Mouse (Mus musculus) liver, embryonic 13.5 days (tissue): ENCODE measurements around the gene Klhdc8b. TPM values are rescaled to one million over a fixed set of nuclear protein-coding genes. Genes with fewer than 3 reads are reported as not detected.

Source experiments
- ATAC-seq: fragments of 200-750 bp; cut with Nextera tagmentation; 2 replicates; pipeline ENCODE4 v1.8.0; 2017; ENCODE audit warnings: low read depth, mild to moderate bottlenecking, moderate number of reproducible peaks, moderate library complexity
- DNase-seq: peaks from one replicate; pipeline ENCODE4 v3.0.0; 2022
- H3K27ac ChIP-seq: fragments of 300-500 bp; sonication (generic); 2 replicates; pipeline ENCODE4 v1.5.1; 2015; ENCODE audit warnings: moderate library complexity, mild to moderate bottlenecking, inconsistent platforms
- H3K27me3 ChIP-seq: fragments of 300-500 bp; sonication (generic); 2 replicates; pipeline ENCODE4 v1.6.1; 2015; ENCODE audit warnings: mild to moderate bottlenecking, inconsistent platforms
- H3K36me3 ChIP-seq: fragments of 300-500 bp; sonication (generic); 2 replicates; pipeline ENCODE4 v1.6.1; 2015; ENCODE audit warnings: mild to moderate bottlenecking, inconsistent platforms
- H3K4me1 ChIP-seq: fragments of 300-500 bp; sonication (generic); replicated peaks from 2 replicates; pipeline ENCODE4 v1.6.1; 2015; ENCODE audit warnings: inconsistent platforms
- H3K4me2 ChIP-seq: fragments of 300-500 bp; sonication (generic); 2 replicates; pipeline ENCODE4 v1.6.1; 2015; ENCODE audit warnings: inconsistent platforms, mild to moderate bottlenecking, moderate library complexity
- H3K4me3 ChIP-seq: fragments of 300-500 bp; sonication (generic); replicated peaks from 2 replicates; pipeline ENCODE4 v1.5.1; 2015; ENCODE audit warnings: mild to moderate bottlenecking, inconsistent platforms
- H3K9ac ChIP-seq: fragments of 300-500 bp; sonication (generic); 2 replicates; pipeline ENCODE4 v1.6.1; 2015; ENCODE audit warnings: mild to moderate bottlenecking, inconsistent platforms
- H3K9me3 ChIP-seq: fragments of 300-500 bp; sonication (generic); replicated peaks from 2 replicates; pipeline ENCODE4 v1.6.1; 2016; ENCODE audit warnings: inconsistent platforms
- WGBS: fragments of 180-500 bp; shearing (Covaris S2); methylation state at CpG from one replicate; pipeline ENCODE4 v1.1.7; 2015; ENCODE audit not compliant: insufficient replicate concordance; 5-methylcytosine and 5-hydroxymethylcytosine counted together
- polyA plus RNA-seq: library from polyadenylated mRNA; unstranded; fragments of >200 nt; fragmentation: Nextera tagmentation; extraction: Ambion mirVana; gene quantifications from 2 replicates; pipeline ENCODE4 v1.2.1, GENCODE M21; 2015

Klhdc8b gene
- polyA plus RNA-seq, 1 experiment from 2014 or later, result 12.3 TPM

GRCm38 (mm10) chr9:108490559-108491285 is 29.3 kb upstream of the Klhdc8b start, which contains the start of gene Usp19:
TSS of gene Usp19 (plus strand) at chr9:108490602.
- Histone ChIP-seq H3K9me3 (no peaks in the 10 kb centered on the region), H3K4me3 (peak within 1 kb of the TSS; percentile 98), H3K9ac (peak within 1 kb of the TSS; percentile 95), H3K36me3 (peaks cover 52% of the 10 kb centered on the region), H3K27ac (peak within 1 kb of the TSS; percentile 96), H3K4me1 (peaks cover 27% of the 10 kb centered on the region), H3K27me3 (no peaks in the 10 kb centered on the region), H3K4me2 (peak within 1 kb of the TSS; percentile 93)
- DNase-seq, result peak; percentile 89
- ATAC-seq, result peak; percentile 92
- under 1% methylated on average over 69 of the region's 69 CpGs for WGBS

DNA sequence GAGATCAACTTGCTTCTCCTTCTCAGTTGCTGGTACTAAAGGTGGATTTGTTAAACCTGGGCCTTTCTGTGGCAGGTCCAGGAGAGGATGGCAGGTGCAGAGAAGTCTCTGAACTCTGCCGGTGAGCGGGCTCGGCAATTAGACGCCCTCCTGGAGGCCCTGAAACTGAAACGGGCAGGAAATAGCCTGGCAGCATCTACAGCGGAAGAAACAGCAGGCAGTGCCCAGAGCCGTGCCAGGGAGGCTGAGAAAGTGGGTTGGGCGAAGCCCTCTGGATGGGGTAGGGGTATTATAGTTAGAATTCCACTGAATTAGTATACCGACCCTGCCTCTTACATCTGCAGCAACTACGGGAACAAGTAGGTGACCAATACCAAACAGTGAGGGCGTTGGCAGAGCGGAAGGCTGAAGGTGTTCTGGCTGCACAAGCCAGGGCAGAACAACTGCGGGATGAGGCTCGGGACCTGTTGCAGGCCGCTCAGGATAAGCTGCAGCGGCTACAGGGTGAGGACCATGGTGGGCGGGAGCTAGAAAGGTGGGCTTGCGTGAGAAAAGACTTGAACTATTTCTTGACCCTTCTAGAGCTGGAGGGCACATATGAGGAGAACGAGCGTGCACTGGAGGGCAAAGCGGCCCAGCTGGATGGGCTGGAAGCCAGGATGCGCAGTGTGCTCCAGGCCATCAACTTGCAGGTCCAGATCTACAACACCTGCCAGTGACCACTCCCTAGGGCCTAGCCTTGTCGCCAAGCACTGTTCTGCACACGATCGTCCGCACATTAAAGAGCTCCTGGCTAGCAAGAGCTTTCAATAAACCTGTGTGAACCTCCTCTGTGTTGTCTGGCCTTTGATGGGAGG is 28.5 kb upstream of the Klhdc8b start:
- Histone ChIP-seq H3K4me2 (peak overlapping the region; percentile 93), H3K9me3 (no peaks in the 10 kb centered on the region), H3K9ac (peak overlapping the region; percentile 95), H3K27me3 (no peaks in the 10 kb centered on the region), H3K4me3 (peak overlapping the region; percentile 98), H3K36me3 (peaks cover 44% of the 10 kb centered on the region), H3K4me1 (peaks cover 27% of the 10 kb centered on the region), H3K27ac (peak overlapping the region; percentile 96)
- 69% methylated on average over 26 of the region's 26 CpGs for WGBS
- DNase-seq (no peak), ATAC-seq (no peak)

GRCm38 (mm10) chr9:108489215-108489614 is 27.8 kb upstream of the Klhdc8b start:
- WGBS, result 93% methylated on average over 20 of the region's 20 CpGs
- H3K27ac ChIP-seq, result peak overlapping the region; percentile 96

GRCm38 (mm10) chr9:108488403-108488802 is 27.0 kb upstream of the Klhdc8b start:
- WGBS, result 86% methylated on average over 17 of the region's 17 CpGs
- ATAC-seq, result no peak
- no peaks in the 10 kb centered on the region for H3K27me3 ChIP-seq
- no peak for DNase-seq
- peaks cover 27% of the 10 kb centered on the region for H3K4me1 ChIP-seq
- H3K27ac ChIP-seq, result no peak overlapping the region
- no peak overlapping the region for H3K4me2 ChIP-seq
- H3K9ac ChIP-seq, result no peak overlapping the region
- H3K36me3 ChIP-seq, result peaks cover 29% of the 10 kb centered on the region
- H3K9me3 ChIP-seq, result no peaks in the 10 kb centered on the region
- H3K4me3 ChIP-seq, result no peak overlapping the region

More at GRCm38 (mm10) chr9:108489215-108489614, 27.8 kb upstream of the Klhdc8b start:
- Histone ChIP-seq H3K9ac (no peak overlapping the region), H3K36me3 (peaks cover 37% of the 10 kb centered on the region), H3K4me3 (no peak overlapping the region), H3K27me3 (no peaks in the 10 kb centered on the region), H3K4me2 (no peak overlapping the region), H3K9me3 (no peaks in the 10 kb centered on the region), H3K4me1 (peaks cover 27% of the 10 kb centered on the region)
- no peak for ATAC-seq
- no peak for DNase-seq

DNA sequence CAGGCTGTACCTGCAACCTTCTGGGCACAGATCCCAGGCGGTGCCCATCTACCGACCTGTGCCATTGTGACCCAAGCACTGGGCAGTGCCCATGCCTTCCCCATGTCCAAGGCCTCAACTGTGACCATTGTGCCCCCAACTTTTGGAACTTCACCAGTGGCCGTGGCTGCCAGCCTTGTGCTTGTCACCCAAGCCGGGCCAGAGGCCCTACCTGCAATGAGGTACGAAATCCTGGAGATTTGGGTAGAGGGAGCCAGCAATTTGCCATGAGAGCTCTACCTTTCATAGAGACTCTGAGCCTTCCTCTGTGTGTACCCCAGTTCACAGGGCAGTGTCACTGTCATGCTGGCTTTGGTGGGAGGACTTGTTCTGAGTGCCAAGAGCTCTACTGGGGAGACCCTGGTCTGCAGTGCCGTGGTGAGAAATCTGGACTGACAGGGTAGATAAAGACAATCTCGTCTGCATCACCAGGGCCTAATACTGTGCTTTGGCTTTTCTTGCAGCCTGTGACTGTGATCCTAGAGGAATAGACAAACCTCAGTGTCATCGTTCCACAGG is 25.7 kb upstream of the Klhdc8b start:
- no peak overlapping the region for H3K27ac ChIP-seq
- ATAC-seq (no peak), DNase-seq (no peak)
- H3K36me3 ChIP-seq, result peaks cover 17% of the 10 kb centered on the region
- no peak overlapping the region for H3K4me2 ChIP-seq
- no peaks in the 10 kb centered on the region for H3K9me3 ChIP-seq
- no peaks in the 10 kb centered on the region for H3K27me3 ChIP-seq
- no peak overlapping the region for H3K9ac ChIP-seq
- H3K4me3 ChIP-seq, result no peak overlapping the region
- peaks cover 17% of the 10 kb centered on the region for H3K4me1 ChIP-seq
- 72% methylated on average over 8 of the region's 8 CpGs for whole genome bisulfite sequencing

GRCm38 (mm10) chr9:108485301-108485875 is 24.0 kb upstream of the Klhdc8b start:
- Histone ChIP-seq H3K9ac (no peak overlapping the region), H3K27ac (no peak overlapping the region), H3K4me3 (no peak overlapping the region), H3K27me3 (no peaks in the 10 kb centered on the region), H3K4me1 (peaks cover 10% of the 10 kb centered on the region), H3K36me3 (peaks cover 17% of the 10 kb centered on the region), H3K9me3 (no peaks in the 10 kb centered on the region), H3K4me2 (no peak overlapping the region)
- WGBS, result 79% methylated on average over 19 of the region's 19 CpGs
- ATAC-seq (no peak), DNase-seq (no peak)

DNA sequence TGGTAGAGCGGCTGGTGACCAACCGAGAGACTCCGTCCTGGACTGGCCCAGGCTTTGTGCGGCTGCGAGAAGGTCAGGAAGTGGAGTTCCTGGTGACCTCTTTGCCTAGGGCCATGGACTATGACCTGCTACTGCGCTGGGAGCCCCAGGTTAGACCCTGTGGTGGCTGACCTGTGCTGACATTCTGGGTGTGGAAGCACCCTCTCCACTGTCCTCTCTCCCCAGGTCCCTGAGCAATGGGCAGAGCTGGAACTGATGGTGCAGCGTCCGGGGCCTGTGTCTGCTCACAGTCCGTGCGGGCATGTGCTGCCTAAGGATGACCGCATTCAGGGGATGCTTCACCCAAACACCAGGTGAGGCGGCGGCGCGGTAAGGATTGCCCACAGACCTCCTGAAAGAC is 22.6 kb upstream of the Klhdc8b start:
- peaks cover 15% of the 10 kb centered on the region for H3K4me1 ChIP-seq
- no peak overlapping the region for H3K4me2 ChIP-seq
- no peak overlapping the region for H3K4me3 ChIP-seq
- WGBS, result 77% methylated on average over 15 of the region's 15 CpGs
- H3K27ac ChIP-seq, result no peak overlapping the region
- no peak overlapping the region for H3K9ac ChIP-seq
- H3K9me3 ChIP-seq, result no peaks in the 10 kb centered on the region
- ATAC-seq (no peak), DNase-seq (no peak)
- H3K27me3 ChIP-seq, result peaks cover 4% of the 10 kb centered on the region; the same call in 1 of the 2 replicates
- H3K36me3 ChIP-seq, result peaks cover 17% of the 10 kb centered on the region

DNA sequence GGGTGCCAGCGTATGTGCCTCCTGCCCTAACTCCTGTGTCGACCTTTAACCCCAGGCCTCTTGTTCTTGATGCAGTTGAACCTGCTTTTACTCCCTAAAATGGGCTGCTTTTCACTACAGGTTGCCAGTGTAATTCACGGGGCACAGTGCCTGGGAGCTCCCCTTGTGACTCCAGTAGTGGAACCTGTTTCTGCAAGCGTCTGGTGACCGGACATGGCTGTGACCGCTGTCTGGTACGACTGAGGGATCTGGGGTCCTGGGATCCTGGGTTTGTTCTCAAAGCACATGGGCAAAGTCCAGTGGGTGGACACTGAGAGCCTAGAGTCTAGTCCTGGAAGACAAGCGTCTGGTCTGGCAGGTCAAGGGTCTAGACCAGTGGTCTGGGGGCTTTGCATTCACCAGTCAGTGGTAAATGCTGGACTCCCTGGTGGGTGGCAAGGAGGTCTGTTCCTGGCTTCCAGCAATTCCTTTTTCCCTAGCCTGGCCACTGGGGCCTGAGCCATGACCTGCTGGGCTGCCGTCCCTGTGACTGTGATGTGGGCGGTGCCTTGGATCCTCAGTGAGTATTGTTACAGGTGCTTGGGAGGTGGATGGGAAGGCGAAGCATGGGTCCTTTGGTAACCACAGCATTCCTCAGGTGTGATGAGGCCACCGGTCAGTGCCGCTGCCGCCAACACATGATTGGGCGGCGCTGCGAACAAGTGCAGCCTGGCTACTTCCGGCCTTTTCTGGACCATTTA is 21.8 kb upstream of the Klhdc8b start:
- no peak overlapping the region for H3K27ac ChIP-seq
- no peak overlapping the region for H3K4me2 ChIP-seq
- peaks cover 21% of the 10 kb centered on the region for H3K4me1 ChIP-seq
- H3K36me3 ChIP-seq, result peaks cover 11% of the 10 kb centered on the region
- peaks cover 8% of the 10 kb centered on the region; the same call in 1 of the 2 replicates for H3K27me3 ChIP-seq
- no peak for DNase-seq
- no peaks in the 10 kb centered on the region for H3K9me3 ChIP-seq
- ATAC-seq, result no peak
- no peak overlapping the region for H3K4me3 ChIP-seq
- no peak overlapping the region for H3K9ac ChIP-seq
- WGBS, result 80% methylated on average over 18 of the region's 18 CpGs

DNA sequence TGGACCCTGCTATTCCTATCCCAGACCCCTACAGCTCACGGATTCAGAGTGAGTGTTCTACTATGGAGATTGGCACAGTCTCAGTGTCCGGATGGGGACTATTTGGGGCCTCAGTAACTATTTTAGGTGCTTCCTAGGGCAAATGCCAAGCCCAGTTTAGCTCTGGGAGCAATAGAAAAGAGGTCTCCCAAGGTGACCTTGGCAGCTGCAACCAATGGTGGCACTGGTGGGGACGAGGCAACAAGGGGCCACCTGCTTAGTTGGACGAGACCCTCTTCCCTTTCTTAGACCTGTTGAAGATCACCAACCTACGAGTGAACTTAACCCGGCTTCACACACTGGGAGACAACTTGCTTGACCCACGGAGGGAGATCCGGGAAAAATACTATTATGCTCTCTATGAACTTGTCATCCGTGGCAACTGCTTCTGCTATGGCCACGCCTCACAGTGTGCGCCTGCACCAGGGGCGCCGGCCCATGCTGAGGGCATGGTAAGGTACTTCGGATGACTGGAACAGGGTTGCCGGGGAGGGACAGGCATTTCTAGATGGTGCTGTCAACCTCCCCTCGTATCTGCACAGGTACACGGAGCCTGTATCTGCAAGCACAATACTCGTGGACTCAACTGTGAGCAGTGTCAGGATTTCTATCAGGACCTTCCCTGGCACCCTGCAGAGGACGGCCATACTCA is 20.3 kb upstream of the Klhdc8b start:
- H3K36me3 ChIP-seq, result peaks cover 3% of the 10 kb centered on the region; the same call in 1 of the 2 replicates
- no peaks in the 10 kb centered on the region for H3K9me3 ChIP-seq
- ATAC-seq (no peak), DNase-seq (no peak)
- peaks cover 21% of the 10 kb centered on the region for H3K4me1 ChIP-seq
- H3K9ac ChIP-seq, result no peak overlapping the region
- WGBS, result 76% methylated on average over 19 of the region's 19 CpGs
- no peak overlapping the region for H3K4me2 ChIP-seq
- no peak overlapping the region for H3K27ac ChIP-seq
- no peak overlapping the region for H3K4me3 ChIP-seq
- peaks cover 8% of the 10 kb centered on the region; the same call in 1 of the 2 replicates for H3K27me3 ChIP-seq

- ATAC-seq, result no peak
- no peak for DNase-seq
- Histone ChIP-seq H3K9me3 (no peaks in the 10 kb centered on the region), H3K4me3 (no peak overlapping the region), H3K27ac (no peak overlapping the region), H3K27me3 (peaks cover 8% of the 10 kb centered on the region; the same call in 1 of the 2 replicates), H3K9ac (no peak overlapping the region), H3K4me2 (no peak overlapping the region), H3K36me3 (peaks cover 3% of the 10 kb centered on the region; the same call in 1 of the 2 replicates), H3K4me1 (peaks cover 21% of the 10 kb centered on the region)
- WGBS, result 83% methylated on average over 28 of the region's 28 CpGs
Measured at GRCm38 (mm10) chr9:108480813-108481519, 19.6 kb upstream of the Klhdc8b start.
